Mouse (Mus musculus) liver, embryonic 14.5 days (tissue): ENCODE results near the gene Jup. TPM values are rescaled to one million over a fixed set of nuclear protein-coding genes. Genes with fewer than 3 reads are reported as not detected.

ENCODE experiments used
- ATAC-seq: fragments of 200-750 bp; cut with Nextera tagmentation; 2 replicates; pipeline ENCODE4 v1.8.0; 2017; ENCODE audit warnings: moderate number of reproducible peaks, mild to moderate bottlenecking, moderate library complexity; ENCODE audit not compliant: insufficient read depth
- DNase-seq, 3 experiments: peaks; one replicate each; pipeline ENCODE4 v3.0.0-alpha.2; 2012 to 2013; ENCODE audit warnings: low read depth in 3 of 3, low spot score in 3 of 3
- H3K27ac ChIP-seq: fragments of 300-500 bp; sonication (generic); 2 replicates; pipeline ENCODE4 v1.5.1; 2014; ENCODE audit warnings: moderate library complexity, mild to moderate bottlenecking, control low read depth, inconsistent platforms
- H3K27me3 ChIP-seq: fragments of 300-500 bp; sonication (generic); 2 replicates; pipeline ENCODE4 v1.6.1; 2014; ENCODE audit warnings: mild to moderate bottlenecking, low read length, moderate library complexity; ENCODE audit not compliant: control insufficient read depth, insufficient read depth
- H3K36me3 ChIP-seq: fragments of 300-500 bp; sonication (generic); replicated peaks from 2 replicates; pipeline ENCODE4 v1.6.1; 2014; ENCODE audit warnings: low read depth; ENCODE audit not compliant: control insufficient read depth, insufficient read depth
- H3K4me1 ChIP-seq, 2 experiments: fragments of 200-500 bp in 1 of 2; fragments of 300-500 bp in 1 of 2; sonication (generic) in 1 of 2; replicated peaks; 2 replicates each; pipeline ENCODE4 v1.6.1; 2012 to 2014; ENCODE audit warnings: antibody characterized with exemption in 1 of 2, inconsistent platforms in 1 of 2, low read length in 1 of 2; ENCODE audit not compliant: control insufficient read depth in 2 of 2, insufficient read depth in 2 of 2
- H3K4me2 ChIP-seq: fragments of 300-500 bp; sonication (generic); 2 replicates; pipeline ENCODE4 v1.6.1; 2014; ENCODE audit warnings: low read depth, mild to moderate bottlenecking, control low read depth, moderate library complexity
- H3K4me3 ChIP-seq, 2 experiments: fragments of 200-500 bp in 1 of 2; fragments of 300-500 bp in 1 of 2; sonication (generic) in 1 of 2; 2 replicates each; pipeline ENCODE4 v1.5.1; 2012 to 2014; ENCODE audit warnings: low read depth in 2 of 2, low read length in 2 of 2, mild to moderate bottlenecking in 2 of 2, control low read depth in 1 of 2, inconsistent platforms in 1 of 2, moderate library complexity in 1 of 2; ENCODE audit not compliant: insufficient read depth in 1 of 2
- H3K9ac ChIP-seq: fragments of 300-500 bp; sonication (generic); replicated peaks from 2 replicates; pipeline ENCODE4 v1.6.1; 2014; ENCODE audit warnings: mild to moderate bottlenecking, control low read depth, moderate library complexity
- H3K9me3 ChIP-seq: fragments of 300-500 bp; sonication (generic); 2 replicates; pipeline ENCODE4 v1.6.1; 2016; ENCODE audit warnings: low read length, mixed read lengths; ENCODE audit not compliant: control insufficient read depth
- CTCF ChIP-seq: IDR thresholded peaks from 2 replicates; pipeline ENCODE4 v1.5.1; 2016; ENCODE audit warnings: antibody characterized with exemption, low read depth, control low read depth
- EP300 ChIP-seq: IDR thresholded peaks from 2 replicates; pipeline ENCODE4 v1.6.1; 2016; ENCODE audit warnings: antibody characterized with exemption, low read depth
- WGBS: fragments of 180-500 bp; shearing (Covaris S2); extraction: QIAGEN DNeasy Blood & Tissue Kit; methylation state at CpG from one replicate; pipeline ENCODE4 v1.1.7; 2014; ENCODE audit not compliant: insufficient replicate concordance; 5-methylcytosine and 5-hydroxymethylcytosine counted together
- polyA plus RNA-seq, 2 experiments: library from polyadenylated mRNA; depleted of rRNA in 1 of 2; stranded (reverse) in 1 of 2; unstranded in 1 of 2; fragments of >200 nt; fragmentation: Nextera tagmentation in 1 of 2; extraction: Ambion mirVana in 1 of 2; gene quantifications; 2 replicates each; pipeline versions ENCODE4 v1.2.1 to v1.2.3; 2012 to 2014

Gene Jup
- polyA plus RNA-seq, 2 experiments = 8.5 to 8.6 TPM

DNA sequence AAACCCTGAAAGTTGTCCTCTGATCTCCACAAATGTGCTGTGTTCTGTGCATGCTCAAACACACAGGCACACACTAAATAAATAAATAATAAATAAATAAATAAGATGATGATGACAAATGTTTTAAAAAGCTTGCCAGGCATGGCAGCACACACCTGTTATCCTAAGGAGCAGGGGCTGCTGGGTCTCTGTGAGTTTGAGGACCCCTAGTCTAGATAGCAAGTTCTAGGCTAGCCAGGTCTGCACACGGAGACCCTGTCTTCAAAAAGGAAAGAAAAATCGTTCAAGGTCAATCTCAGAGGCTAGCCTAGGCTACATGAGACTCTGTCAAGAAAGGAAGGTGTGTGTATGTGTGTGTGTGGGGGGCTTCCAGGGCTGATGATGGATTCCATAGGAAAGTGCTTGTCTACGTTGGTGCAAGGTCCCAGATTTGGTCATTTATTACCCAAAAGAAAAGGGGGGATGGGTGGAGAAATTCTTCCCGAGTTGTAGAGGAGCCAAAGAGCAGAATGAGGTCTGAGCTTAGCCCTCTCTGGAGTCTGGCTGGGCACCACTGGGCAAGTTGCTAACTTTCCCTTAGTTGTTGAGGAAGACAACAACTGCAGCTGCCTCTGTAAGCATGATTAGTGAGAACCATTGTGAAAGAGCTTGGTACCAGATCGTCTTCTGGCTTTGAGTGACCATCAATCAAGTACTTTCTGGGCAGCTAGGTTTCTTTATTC, 3.0 kb downstream of the Jup start:
- TF ChIP-seq CTCF = no peak
- TF ChIP-seq EP300 = no peak
- ATAC-seq (no peak), DNase-seq (no peak)
- WGBS = 34% methylated on average over 5 of the region's 5 CpGs
- no peaks in the 10 kb centered on the region for H3K9me3 ChIP-seq
- no peak overlapping the region for H3K27ac ChIP-seq
- H3K27me3 ChIP-seq = peaks cover 17% of the 10 kb centered on the region
- no peak overlapping the region for H3K9ac ChIP-seq
- peaks cover 0 to 23% of the 10 kb centered on the region in 2 experiments; a peak in 2 of 4 replicates for H3K4me1 ChIP-seq
- H3K4me3 ChIP-seq = no peak overlapping the region
- no peaks in the 10 kb centered on the region for H3K36me3 ChIP-seq
- peak overlapping the region; percentile 64; the same call in 1 of the 2 replicates for H3K4me2 ChIP-seq

DNA sequence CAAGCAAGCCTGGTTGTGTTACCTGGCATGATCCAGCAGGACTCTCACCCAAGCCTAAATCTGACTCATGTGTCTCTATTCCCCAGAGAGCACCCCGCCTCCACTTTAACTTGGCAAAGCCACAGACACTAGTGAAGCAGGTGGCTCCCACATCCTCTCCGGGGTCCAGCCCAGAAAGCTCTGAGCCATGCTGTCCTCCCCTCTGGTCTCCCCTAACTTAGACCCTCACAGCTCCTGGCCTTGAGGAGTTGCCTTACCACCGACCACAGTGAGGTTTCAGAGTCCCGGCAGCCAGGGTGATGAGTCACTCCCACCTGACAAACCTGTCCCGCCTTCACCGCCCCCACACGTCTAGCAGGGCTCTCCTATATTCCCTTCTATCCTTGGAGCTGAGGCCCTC, 3.8 kb downstream of the Jup start:
- no peak for ATAC-seq
- Histone ChIP-seq H3K4me3 (no peak overlapping the region), H3K27ac (no peak overlapping the region), H3K9ac (no peak overlapping the region), H3K27me3 (peaks cover 17% of the 10 kb centered on the region), H3K4me1 (peaks cover 0 to 21% of the 10 kb centered on the region in 2 experiments; a peak in 2 of 4 replicates), H3K9me3 (no peaks in the 10 kb centered on the region), H3K4me2 (no peak overlapping the region), H3K36me3 (no peaks in the 10 kb centered on the region)
- TF ChIP-seq CTCF (no peak), EP300 (no peak)
- DNase-seq = no peak
- 45% methylated on average over 7 of the region's 7 CpGs for WGBS

DNA sequence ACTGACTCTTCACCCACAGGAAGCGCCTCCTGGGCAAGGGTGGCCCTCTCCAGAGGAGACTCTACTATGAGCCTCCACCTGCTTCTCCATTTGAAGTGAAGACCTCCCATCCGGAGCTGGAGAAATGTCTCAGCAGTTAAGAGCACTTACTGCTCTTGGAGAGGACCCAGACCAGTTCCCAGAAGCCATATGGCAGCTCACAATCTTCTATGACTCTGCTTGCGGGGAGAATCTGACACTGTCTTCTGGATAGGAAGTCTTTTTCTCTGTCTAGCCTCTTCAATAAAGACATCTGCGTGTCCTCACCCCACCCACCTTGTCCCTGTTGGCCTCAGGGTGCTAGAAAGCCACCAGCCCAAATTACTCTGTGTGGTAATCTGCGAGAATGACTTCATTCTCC, 4.6 kb downstream of the Jup start:
- Histone ChIP-seq H3K9ac (no peak overlapping the region), H3K27me3 (peaks cover 17% of the 10 kb centered on the region), H3K4me1 (peaks cover 0 to 19% of the 10 kb centered on the region in 2 experiments; a peak in 2 of 4 replicates), H3K27ac (no peak overlapping the region), H3K4me3 (no peak overlapping the region), H3K9me3 (no peaks in the 10 kb centered on the region), H3K4me2 (no peak overlapping the region), H3K36me3 (no peaks in the 10 kb centered on the region)
- TF ChIP-seq EP300 (no peak), CTCF (no peak)
- ATAC-seq = no peak
- DNase-seq = no peak
- WGBS = 51% methylated on average over 5 of the region's 5 CpGs

DNA sequence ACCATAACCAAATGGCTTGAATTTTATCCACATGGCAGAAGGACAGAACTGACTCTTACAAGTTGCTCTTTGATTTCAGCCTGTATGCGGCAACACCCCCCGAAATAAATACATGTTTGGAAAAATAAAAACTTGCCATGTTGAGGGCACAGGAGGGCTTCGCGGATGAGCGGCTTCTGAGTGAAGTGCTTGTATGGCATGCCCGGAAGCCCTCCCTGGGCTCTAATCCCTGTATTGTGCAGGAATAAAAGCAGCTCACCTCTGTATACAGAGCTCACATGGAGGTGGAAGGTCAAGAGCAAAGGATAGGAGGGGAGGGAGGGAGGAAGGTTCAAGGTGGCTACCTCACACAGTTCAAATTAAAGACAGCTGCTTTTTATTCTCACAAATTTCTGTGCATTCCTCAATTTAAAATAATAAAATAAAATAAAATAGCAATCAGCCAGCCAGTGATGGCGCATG, 5.6 kb downstream of the Jup start:
- no peak for TF ChIP-seq CTCF
- ATAC-seq = no peak
- no peak for DNase-seq
- 73% methylated on average over 7 of the region's 7 CpGs for WGBS
- no peaks in the 10 kb centered on the region for H3K9me3 ChIP-seq
- H3K4me3 ChIP-seq = no peak overlapping the region
- H3K27ac ChIP-seq = no peak overlapping the region
- peaks cover 0 to 24% of the 10 kb centered on the region in 2 experiments; a peak in 2 of 4 replicates for H3K4me1 ChIP-seq
- H3K27me3 ChIP-seq = peaks cover 16% of the 10 kb centered on the region
- no peaks in the 10 kb centered on the region for H3K36me3 ChIP-seq
- no peak overlapping the region for H3K4me2 ChIP-seq
- no peak overlapping the region for H3K9ac ChIP-seq

DNA sequence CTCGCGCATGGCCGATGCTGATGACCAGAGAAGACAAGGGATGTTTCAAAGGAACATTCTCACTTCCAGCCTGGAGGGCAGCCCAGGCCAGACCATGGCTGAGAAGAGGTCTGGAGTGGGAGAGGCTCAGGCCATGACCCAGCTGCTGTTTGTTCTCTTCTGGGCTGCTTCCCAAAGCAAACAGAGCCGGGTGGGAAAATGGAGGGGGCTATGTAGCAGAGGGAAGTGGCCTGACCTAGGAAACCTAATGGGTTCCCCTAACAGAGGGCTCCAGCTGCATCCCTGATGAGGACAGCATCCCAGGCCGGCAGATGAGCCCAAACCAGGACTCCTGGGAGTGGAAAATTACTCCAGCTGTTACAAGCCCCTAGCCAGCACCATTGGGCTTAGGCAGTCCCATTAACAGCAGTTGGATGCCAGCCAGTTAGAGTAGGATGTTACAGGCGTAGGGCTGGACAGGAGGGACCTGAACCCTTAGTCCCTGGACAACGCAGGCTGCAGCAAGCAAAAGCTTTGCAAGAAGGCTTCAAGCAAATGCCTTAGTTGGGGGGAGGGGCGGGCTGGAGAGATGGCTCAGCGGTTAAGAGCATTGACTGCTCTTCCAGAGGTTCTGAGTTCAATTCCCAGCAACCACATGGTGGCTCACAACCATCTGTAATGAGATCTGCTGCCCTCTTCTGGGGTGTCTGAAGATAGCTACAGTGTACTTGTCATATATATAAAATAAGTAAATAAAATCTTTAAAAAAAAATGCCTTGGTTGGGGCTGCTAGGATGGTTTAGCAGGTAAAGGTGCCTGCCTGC, 6.3 kb downstream of the Jup start:
- H3K27ac ChIP-seq = no peak overlapping the region
- no peak overlapping the region for H3K9ac ChIP-seq
- H3K4me1 ChIP-seq = peaks cover 0 to 24% of the 10 kb centered on the region in 2 experiments; a peak in 2 of 4 replicates
- TF ChIP-seq CTCF (no peak), EP300 (no peak)
- 62% methylated on average over 9 of the region's 9 CpGs for WGBS
- H3K4me2 ChIP-seq = no peak overlapping the region
- ATAC-seq = peak; percentile 54; the same call in 1 of the 2 replicates
- no peak for DNase-seq
- no peak overlapping the region for H3K4me3 ChIP-seq
- H3K9me3 ChIP-seq = no peaks in the 10 kb centered on the region
- peaks cover 13% of the 10 kb centered on the region for H3K27me3 ChIP-seq
- H3K36me3 ChIP-seq = no peaks in the 10 kb centered on the region
